Mouse (Mus musculus) G1E (cell line): Measurements from ENCODE around the gene Tbata. TPM values are rescaled to one million over a fixed set of nuclear protein-coding genes. Genes with fewer than 3 reads are reported as not detected.

Source experiments
- ATAC-seq: 2 replicates; pipeline ENCODE4 v1.8.0; 2016; ENCODE audit warnings: mild to moderate bottlenecking; ENCODE audit not compliant: insufficient number of reproducible peaks, poor library complexity, low FRiP score, severe bottlenecking; ENCODE audit errors: extremely low read depth
- DNase-seq: peaks from one replicate; pipeline ENCODE4 v3.0.0; 2012; ENCODE audit warnings: low spot score
- H3K27me3 ChIP-seq: 2 replicates; pipeline ENCODE4 v1.6.1; 2012; ENCODE audit warnings: mild to moderate bottlenecking, low read length, inconsistent platforms; ENCODE audit not compliant: insufficient read depth
- H3K36me3 ChIP-seq: replicated peaks from 2 replicates; pipeline ENCODE3; 2012; ENCODE audit warnings: mild to moderate bottlenecking, inconsistent platforms
- H3K4me1 ChIP-seq: 2 replicates; pipeline ENCODE4 v1.6.1; 2012; ENCODE audit warnings: low read depth, low read length, inconsistent platforms, mixed read lengths; ENCODE audit not compliant: insufficient read depth
- H3K4me3 ChIP-seq: 2 replicates; pipeline ENCODE4 v1.5.1; 2012; ENCODE audit warnings: low read depth, mild to moderate bottlenecking, inconsistent platforms, low read length, moderate library complexity, mixed read lengths
- H3K9me3 ChIP-seq: replicated peaks from 2 replicates; pipeline ENCODE4 v1.6.1; 2012; ENCODE audit warnings: inconsistent platforms
- CTCF ChIP-seq: IDR thresholded peaks from 2 replicates; pipeline ENCODE4 v1.5.1; 2012; ENCODE audit warnings: low read depth, low read length, inconsistent platforms, mixed read lengths
- GATA1 ChIP-seq: IDR thresholded peaks from 2 replicates; pipeline ENCODE4 v1.6.1; 2012; ENCODE audit warnings: borderline replicate concordance, low read length, inconsistent platforms, mixed read lengths
- GATA2 ChIP-seq: IDR thresholded peaks from 2 replicates; pipeline ENCODE4 v1.6.1; 2012; ENCODE audit warnings: low read depth, low read length, inconsistent platforms, borderline replicate concordance
- POLR2AphosphoS5 ChIP-seq: IDR thresholded peaks from 2 replicates; pipeline ENCODE4 v1.6.1; 2012; ENCODE audit warnings: low read depth, low read length, inconsistent platforms; ENCODE audit not compliant: insufficient replicate concordance
- TAL1 ChIP-seq: conservative IDR thresholded peaks from 2 replicates; pipeline ENCODE4 v1.6.1; 2012; ENCODE audit warnings: low read depth, low read length, inconsistent platforms, mixed read lengths
- polyA plus RNA-seq: library from polyadenylated mRNA; stranded (reverse); fragments of >175 nt; gene quantifications from 2 replicates; pipeline ENCODE4 v1.2.3, GENCODE M21; 2012
- total RNA-seq, 2 experiments: library from RNA; stranded (forward) in 1 of 2; stranded (reverse) in 1 of 2; fragments of 200-1000 nt in 1 of 2; fragments of >200 nt in 1 of 2; fragmentation: Nextera tagmentation in 1 of 2; gene quantifications; 2 replicates each; pipeline ENCODE4 v1.2.3; 2014 to 2017

Gene Tbata
- total and polyA plus RNA-seq, 3 experiments = not detected

GRCm38 (mm10) chr10:61135226-61135839 lies 36.4 kb upstream of the Tbata start:
- no peaks in the 10 kb centered on the region for H3K9me3 ChIP-seq
- ATAC-seq (no peak), DNase-seq (no peak)
- H3K36me3 ChIP-seq = no peaks in the 10 kb centered on the region
- H3K27me3 ChIP-seq = no peaks in the 10 kb centered on the region
- H3K4me3 ChIP-seq = no peak overlapping the region
- no peak for TF ChIP-seq POLR2AphosphoS5
- TF ChIP-seq TAL1 = no peak
- no peak for TF ChIP-seq GATA2
- TF ChIP-seq GATA1 = no peak
- TF ChIP-seq CTCF = no peak
- H3K4me1 ChIP-seq = no peaks in the 10 kb centered on the region

- Histone ChIP-seq H3K9me3 (no peaks in the 10 kb centered on the region), H3K36me3 (no peaks in the 10 kb centered on the region), H3K4me3 (no peak overlapping the region), H3K4me1 (no peaks in the 10 kb centered on the region), H3K27me3 (no peaks in the 10 kb centered on the region)
- ATAC-seq (no peak), DNase-seq (no peak)
- TF ChIP-seq TAL1 = no peak
- TF ChIP-seq CTCF = no peak
- no peak for TF ChIP-seq POLR2AphosphoS5
- TF ChIP-seq GATA1 = no peak
- TF ChIP-seq GATA2 = no peak
Measured at GRCm38 (mm10) chr10:61137567-61137966, 34.2 kb upstream of the Tbata start.

GRCm38 (mm10) chr10:61143343-61143742 lies 28.4 kb upstream of the Tbata start:
- TF ChIP-seq TAL1 (no peak), GATA1 (no peak), POLR2AphosphoS5 (no peak), GATA2 (no peak), CTCF (no peak)
- H3K9me3 ChIP-seq = peaks cover 19% of the 10 kb centered on the region
- no peaks in the 10 kb centered on the region for H3K4me1 ChIP-seq
- H3K27me3 ChIP-seq = no peaks in the 10 kb centered on the region
- no peak overlapping the region for H3K4me3 ChIP-seq
- DNase-seq = no peak
- no peaks in the 10 kb centered on the region for H3K36me3 ChIP-seq
- no peak for ATAC-seq

- DNase-seq (no peak), ATAC-seq (no peak)
- TF ChIP-seq GATA2 (no peak), CTCF (no peak), POLR2AphosphoS5 (no peak), GATA1 (no peak), TAL1 (no peak)
- H3K9me3 ChIP-seq = peaks cover 22% of the 10 kb centered on the region
- no peaks in the 10 kb centered on the region for H3K27me3 ChIP-seq
- no peaks in the 10 kb centered on the region for H3K4me1 ChIP-seq
- no peak overlapping the region for H3K4me3 ChIP-seq
- H3K36me3 ChIP-seq = no peaks in the 10 kb centered on the region
Measured at GRCm38 (mm10) chr10:61145766-61146118, 26.0 kb upstream of the Tbata start.

GRCm38 (mm10) chr10:61146119-61146806 lies 25.5 kb upstream of the Tbata start:
- no peak for TF ChIP-seq GATA2
- no peak for TF ChIP-seq POLR2AphosphoS5
- no peak for TF ChIP-seq TAL1
- no peak for TF ChIP-seq CTCF
- no peak for TF ChIP-seq GATA1
- no peaks in the 10 kb centered on the region for H3K27me3 ChIP-seq
- no peaks in the 10 kb centered on the region for H3K36me3 ChIP-seq
- H3K4me3 ChIP-seq = no peak overlapping the region
- ATAC-seq = no peak
- peaks cover 22% of the 10 kb centered on the region for H3K9me3 ChIP-seq
- no peak for DNase-seq
- no peaks in the 10 kb centered on the region for H3K4me1 ChIP-seq

GRCm38 (mm10) chr10:61146807-61147156 lies 25.0 kb upstream of the Tbata start:
- Histone ChIP-seq H3K9me3 (peaks cover 22% of the 10 kb centered on the region), H3K4me1 (no peaks in the 10 kb centered on the region), H3K27me3 (no peaks in the 10 kb centered on the region), H3K4me3 (no peak overlapping the region), H3K36me3 (no peaks in the 10 kb centered on the region)
- no peak for DNase-seq
- TF ChIP-seq CTCF (no peak), TAL1 (no peak), GATA1 (no peak), GATA2 (no peak), POLR2AphosphoS5 (no peak)
- ATAC-seq = no peak
